Mouse (Mus musculus): ENCODE data around the gene Hip1r. TPM values are rescaled to one million over a fixed set of nuclear protein-coding genes. Genes with fewer than 3 reads are reported as not detected.

Hip1r gene
- total RNA-seq, 2 experiments from 2014 or later, result 48.8 to 51.3 TPM

- no peak for DNase-seq (ENCODE audit: extremely low spot score in 1 of 2, low spot score in 1 of 2)
Measured at GRCm38 (mm10) chr5:124013747-124014146, 40.3 kb downstream of the Hip1r start.

- DNase-seq (ENCODE audit: extremely low spot score in 1 of 2, low spot score in 1 of 2), result no peak
Measured at GRCm38 (mm10) chr5:124014180-124014579, 40.8 kb downstream of the Hip1r start.

GRCm38 (mm10) chr5:124014791-124015251 is 41.4 kb downstream of the Hip1r start:
- no peak for DNase-seq (ENCODE audit: extremely low spot score in 1 of 2, low spot score in 1 of 2)

GRCm38 (mm10) chr5:124015727-124016126 is 42.3 kb downstream of the Hip1r start:
- DNase-seq (ENCODE audit: extremely low spot score in 1 of 2, low spot score in 1 of 2), result no peak

- DNase-seq (ENCODE audit: extremely low spot score in 1 of 2, low spot score in 1 of 2), result no peak
Measured at GRCm38 (mm10) chr5:124016291-124016821, 42.9 kb downstream of the Hip1r start.

- no peak for DNase-seq (ENCODE audit: extremely low spot score in 1 of 2, low spot score in 1 of 2)
Measured at GRCm38 (mm10) chr5:124017941-124018340, 44.5 kb downstream of the Hip1r start.

GRCm38 (mm10) chr5:124018651-124019050 is 45.2 kb downstream of the Hip1r start:
- no peak for DNase-seq (ENCODE audit: extremely low spot score in 1 of 2, low spot score in 1 of 2)

GRCm38 (mm10) chr5:124019348-124020216 is 46.2 kb downstream of the Hip1r start:
- peak in 1 of 2 experiments; percentile 54 for DNase-seq (ENCODE audit: extremely low spot score in 1 of 2, low spot score in 1 of 2)

- no peak for DNase-seq (ENCODE audit: extremely low spot score in 1 of 2, low spot score in 1 of 2)
Measured at GRCm38 (mm10) chr5:124021148-124021547, 47.7 kb downstream of the Hip1r start.

- DNase-seq (ENCODE audit: extremely low spot score in 1 of 2, low spot score in 1 of 2), result no peak
Measured at GRCm38 (mm10) chr5:124021701-124022100, 48.3 kb downstream of the Hip1r start.

GRCm38 (mm10) chr5:124022365-124022764 is 48.9 kb downstream of the Hip1r start:
- no peak for DNase-seq (ENCODE audit: extremely low spot score in 1 of 2, low spot score in 1 of 2)

GRCm38 (mm10) chr5:124024677-124025076 is 51.2 kb downstream of the Hip1r start:
- DNase-seq (ENCODE audit: extremely low spot score in 1 of 2, low spot score in 1 of 2), result no peak

GRCm38 (mm10) chr5:124025146-124025545 is 51.7 kb downstream of the Hip1r start:
- DNase-seq (ENCODE audit: extremely low spot score in 1 of 2, low spot score in 1 of 2), result no peak

GRCm38 (mm10) chr5:124025587-124026441 is 52.4 kb downstream of the Hip1r start:
- DNase-seq (ENCODE audit: extremely low spot score in 1 of 2, low spot score in 1 of 2), result no peak

GRCm38 (mm10) chr5:124026568-124026967 is 53.1 kb downstream of the Hip1r start:
- no peak for DNase-seq (ENCODE audit: extremely low spot score in 1 of 2, low spot score in 1 of 2)

GRCm38 (mm10) chr5:124027702-124028470 is 54.5 kb downstream of the Hip1r start:
- DNase-seq (ENCODE audit: extremely low spot score in 1 of 2, low spot score in 1 of 2), result no peak

- no peak for DNase-seq (ENCODE audit: extremely low spot score in 1 of 2, low spot score in 1 of 2)
Measured at GRCm38 (mm10) chr5:124028680-124029079, 55.3 kb downstream of the Hip1r start.

- no peak for DNase-seq (ENCODE audit: extremely low spot score in 1 of 2, low spot score in 1 of 2)
Measured at GRCm38 (mm10) chr5:124029220-124030035, 56.0 kb downstream of the Hip1r start.

GRCm38 (mm10) chr5:124030386-124031067 is 57.1 kb downstream of the Hip1r start:
- no peak for DNase-seq (ENCODE audit: extremely low spot score in 1 of 2, low spot score in 1 of 2)

Data from layer of hippocampus, postnatal 25 days (tissue).